Mouse (Mus musculus): ENCODE measurements around the gene Nat8f4.
"Not testable (repeated sequence)": the region's sequence is repeated elsewhere in the genome, so short reads cannot be mapped to it uniquely, and the experiment has no call there.

Gene Nat8f4

DNA sequence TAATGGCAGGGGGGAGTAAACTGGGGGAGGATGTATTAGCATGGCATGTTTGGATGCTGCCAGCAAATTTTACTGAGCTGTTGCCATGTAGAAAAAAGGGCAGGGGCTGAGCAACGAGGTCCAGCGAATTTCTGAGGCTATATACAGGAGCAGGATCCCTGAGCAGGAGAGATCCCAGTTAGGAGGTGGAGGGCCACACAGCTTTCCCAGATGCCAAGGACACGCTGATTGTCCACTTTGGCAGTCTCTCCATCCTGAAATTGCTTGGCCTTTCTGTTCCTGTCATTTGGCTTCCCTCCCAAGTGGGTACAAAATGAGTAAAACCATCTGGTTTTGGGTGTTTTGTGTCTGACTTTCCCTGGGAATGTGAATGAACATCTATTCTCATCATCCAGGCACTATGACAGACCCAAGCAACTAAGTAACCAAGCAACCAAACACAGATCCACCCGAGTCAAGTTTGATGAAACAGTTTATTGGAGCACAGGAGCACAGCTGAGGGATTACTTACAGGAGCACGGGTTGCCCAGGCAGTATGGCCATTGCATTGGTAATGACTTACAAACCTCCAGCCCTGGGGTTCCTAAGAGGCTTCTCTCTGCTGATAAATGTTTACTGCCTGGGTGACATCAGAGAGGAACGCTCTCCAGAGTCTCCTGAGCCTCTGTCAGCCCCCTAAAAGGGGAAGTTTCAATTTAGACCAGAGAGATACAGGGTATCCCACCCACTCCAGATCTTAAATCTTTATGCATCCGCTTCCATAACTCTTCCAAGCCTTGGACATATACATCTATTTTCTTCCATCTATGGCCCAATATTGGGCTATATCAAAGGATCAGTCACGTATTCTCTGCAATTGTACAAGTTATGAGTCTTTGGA lies 5.8 kb downstream of the Nat8f4 start:
- DNase-seq (ENCODE audit: low spot score in 2 of 2): not testable (repeated sequence)

DNA sequence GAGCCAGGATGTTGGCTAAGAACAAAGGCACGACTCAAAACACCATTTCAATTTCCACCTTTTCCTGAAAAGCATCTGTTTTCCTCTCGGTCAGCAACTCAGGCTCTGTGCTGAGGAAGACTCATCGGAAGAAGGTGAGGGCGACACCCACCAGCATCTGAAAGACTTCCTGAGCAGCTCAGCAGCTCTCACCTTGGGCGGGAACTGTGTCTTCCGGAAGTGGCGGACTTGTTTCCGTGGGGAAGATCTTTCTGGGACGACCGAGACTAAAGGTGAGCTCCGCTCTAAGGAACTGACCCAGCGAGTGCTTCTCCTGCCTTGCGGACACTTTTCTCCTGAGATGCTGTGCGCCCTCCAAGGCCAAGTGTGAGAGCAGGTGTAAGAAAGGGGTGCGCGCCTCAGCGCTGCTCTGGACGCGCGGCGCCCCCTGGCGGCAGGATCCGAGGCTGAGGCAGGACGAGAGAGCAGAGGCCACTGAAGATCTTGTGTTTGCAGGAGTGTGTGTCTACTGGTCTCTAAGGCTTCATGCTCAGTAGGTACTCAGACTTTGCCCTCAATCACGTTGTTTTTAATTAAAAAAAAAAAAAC lies 9.5 kb downstream of the Nat8f4 start:
- DNase-seq (ENCODE audit: low spot score in 2 of 2): not testable (repeated sequence)

DNA sequence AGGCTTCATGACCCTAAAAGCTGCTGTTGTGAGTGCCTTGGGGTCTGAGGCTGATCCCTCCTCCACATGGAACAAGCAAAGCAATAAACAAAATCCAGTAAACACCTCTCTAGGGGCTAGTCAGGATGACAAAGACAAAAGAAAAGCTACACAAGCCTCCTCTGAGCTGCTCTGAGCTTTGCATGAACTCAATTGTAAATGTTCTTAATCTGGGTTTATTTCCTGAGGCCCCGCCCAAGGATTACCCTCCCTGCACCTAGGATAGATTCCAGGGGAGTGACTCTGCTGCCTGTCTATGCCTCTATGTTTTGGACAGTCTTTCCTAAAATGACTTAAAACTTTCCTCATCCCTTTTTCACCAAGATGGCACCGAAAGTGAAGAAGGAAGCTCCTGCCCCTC lies 15.7 kb downstream of the Nat8f4 start:
- no peak for DNase-seq (ENCODE audit: low spot score in 2 of 2)

DNA sequence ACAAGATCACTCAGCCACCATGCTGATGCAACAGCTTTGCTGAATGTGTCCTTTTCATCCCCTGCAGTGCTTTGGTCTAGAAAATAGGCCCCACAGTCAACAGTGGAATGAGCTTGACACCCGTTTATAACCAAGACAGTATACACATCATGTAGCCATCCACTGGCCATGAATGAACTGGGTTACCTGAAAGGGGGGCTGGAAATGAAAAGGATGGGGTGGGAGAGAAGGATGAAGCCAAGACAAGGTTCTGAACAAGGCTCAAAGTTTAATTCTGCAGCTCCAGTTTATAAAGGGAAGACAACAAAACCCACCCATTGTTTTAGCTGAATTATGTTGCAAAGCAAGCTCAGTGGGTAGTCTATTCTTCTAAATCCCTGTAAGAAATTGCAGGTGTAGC lies 20.4 kb downstream of the Nat8f4 start:
- DNase-seq (ENCODE audit: low spot score in 2 of 2): no peak

DNA sequence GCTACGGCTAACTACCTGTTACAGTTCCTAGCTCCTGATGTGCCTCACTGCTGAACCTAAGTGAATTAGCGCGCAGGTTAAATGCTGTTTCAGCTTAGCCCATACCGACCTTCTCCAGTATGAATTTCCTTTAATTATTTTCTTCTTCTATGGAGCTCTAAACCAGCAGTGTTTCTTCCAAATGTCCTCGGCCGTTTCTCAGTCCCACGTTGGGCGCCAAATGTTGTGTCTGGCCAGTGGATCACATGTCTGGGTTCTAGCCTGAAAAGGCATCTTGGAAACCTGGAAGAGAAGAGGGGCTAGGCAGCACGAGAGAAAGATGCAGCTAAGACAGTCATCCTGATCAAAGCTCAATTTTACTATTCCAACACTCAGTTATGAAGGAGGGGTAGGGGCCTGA lies 21.4 kb downstream of the Nat8f4 start:
- not testable (repeated sequence) for DNase-seq (ENCODE audit: low spot score in 2 of 2)

DNA sequence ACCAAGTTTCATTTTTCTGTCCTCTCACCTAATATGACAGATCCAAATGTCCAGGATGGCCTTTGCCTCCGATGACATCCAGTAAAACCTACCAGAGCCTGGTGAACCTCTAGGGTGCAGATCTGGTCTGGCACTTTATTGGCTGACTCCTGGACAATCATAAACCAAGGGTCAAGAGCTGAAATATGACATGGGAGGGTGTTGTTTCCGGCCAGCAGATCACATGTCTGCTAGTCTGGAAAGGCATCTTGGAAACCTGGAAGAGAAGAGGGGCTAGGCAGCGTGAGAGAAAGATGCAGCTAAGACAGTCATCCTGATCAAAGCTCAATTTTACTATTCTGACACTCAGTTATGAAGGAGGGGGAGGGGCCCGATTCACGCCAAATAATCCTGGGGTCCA lies 35.7 kb downstream of the Nat8f4 start, which contains the start of gene Nat8f2:
Gene Nat8f2, minus strand, starts transcription at position 153 of the 400 bp plus-strand sequence.
- not testable (repeated sequence) for DNase-seq (ENCODE audit: low spot score in 2 of 2)

DNA sequence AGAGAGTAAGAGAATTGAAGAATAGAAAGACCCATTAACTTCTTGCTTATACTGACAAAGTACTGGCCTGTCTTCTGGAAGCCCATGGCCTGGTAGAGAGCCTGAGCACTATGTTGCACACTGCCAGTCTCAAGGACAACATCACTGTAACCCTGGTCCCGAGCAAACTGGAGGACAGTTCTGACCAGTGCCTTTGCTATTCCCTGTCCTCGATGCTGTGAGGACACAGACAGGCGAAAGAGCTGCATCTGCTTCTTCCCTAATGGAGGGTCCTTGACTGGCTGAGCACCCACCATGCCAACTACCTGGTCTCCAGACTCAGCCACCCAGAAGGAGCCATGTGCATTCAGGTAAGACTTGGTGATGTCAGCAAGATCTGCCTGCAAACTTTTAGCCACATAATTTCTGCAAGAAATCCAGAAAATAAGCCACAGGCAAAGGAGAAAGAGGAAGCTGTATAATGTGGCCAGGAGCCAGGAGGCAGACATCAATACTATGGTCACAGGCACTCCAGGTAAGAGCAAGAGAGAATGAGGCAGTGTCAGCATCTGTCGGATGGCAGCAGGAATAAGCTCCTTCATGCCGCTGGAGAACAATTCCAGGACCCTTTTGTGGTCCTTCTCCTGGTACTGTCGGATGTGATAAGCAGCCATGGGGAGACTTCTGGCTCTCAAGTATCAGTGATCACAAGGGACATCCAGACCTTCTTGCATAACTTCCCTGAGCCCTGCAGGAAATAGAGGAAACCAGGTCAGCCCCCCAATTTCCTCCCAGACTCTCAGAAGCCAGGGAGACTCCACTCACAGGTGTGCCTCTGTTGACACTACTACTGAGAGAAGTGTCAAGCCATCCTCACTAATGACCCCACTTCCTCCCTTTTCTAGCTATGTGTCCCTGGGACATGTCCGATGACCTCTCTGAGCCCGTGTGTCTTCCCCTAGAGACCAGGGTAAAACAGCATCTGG lies 36.7 kb downstream of the Nat8f4 start:
- no peak for DNase-seq (ENCODE audit: low spot score in 2 of 2)

DNA sequence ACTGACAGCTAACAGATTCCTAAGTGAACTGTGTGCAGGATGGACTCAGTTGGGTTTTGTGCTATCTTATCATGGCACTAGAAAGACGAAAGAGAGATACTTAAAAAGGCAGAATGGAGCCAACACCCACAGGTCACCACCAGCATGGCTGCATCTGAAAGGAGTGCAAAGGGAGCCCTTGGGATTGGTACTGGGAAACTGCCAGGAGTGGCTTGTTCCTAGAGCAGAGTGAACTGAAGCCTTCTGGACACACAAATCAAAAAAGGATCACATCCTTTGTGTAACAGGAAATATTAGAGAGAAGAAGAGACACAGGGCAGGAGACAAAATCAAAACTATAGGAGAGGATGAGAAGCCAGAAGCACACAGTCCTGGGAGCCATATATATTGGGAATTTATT lies 37.7 kb downstream of the Nat8f4 start:
- DNase-seq (ENCODE audit: low spot score in 2 of 2): not testable (repeated sequence)

DNA sequence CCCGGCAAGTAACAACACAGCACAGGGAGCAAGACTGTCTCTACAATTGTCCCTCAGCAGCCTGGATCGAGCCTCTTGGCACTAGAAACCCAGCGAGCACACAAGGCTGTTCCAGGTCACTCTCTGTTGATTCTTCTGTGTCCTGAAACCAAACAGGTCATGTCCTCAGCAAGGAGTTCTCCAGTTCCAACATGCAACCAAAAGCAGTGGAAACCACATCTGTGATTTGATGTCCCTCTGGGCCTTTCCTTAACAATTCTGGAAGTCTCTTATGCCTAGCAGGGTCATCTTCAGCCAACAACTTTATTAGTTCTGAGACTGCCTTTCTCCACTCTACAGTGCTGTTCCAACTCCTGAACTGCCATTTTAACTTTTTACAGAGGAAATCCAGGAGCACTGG lies 38.5 kb downstream of the Nat8f4 start:
- not testable (repeated sequence) for DNase-seq (ENCODE audit: low spot score in 2 of 2)

DNA sequence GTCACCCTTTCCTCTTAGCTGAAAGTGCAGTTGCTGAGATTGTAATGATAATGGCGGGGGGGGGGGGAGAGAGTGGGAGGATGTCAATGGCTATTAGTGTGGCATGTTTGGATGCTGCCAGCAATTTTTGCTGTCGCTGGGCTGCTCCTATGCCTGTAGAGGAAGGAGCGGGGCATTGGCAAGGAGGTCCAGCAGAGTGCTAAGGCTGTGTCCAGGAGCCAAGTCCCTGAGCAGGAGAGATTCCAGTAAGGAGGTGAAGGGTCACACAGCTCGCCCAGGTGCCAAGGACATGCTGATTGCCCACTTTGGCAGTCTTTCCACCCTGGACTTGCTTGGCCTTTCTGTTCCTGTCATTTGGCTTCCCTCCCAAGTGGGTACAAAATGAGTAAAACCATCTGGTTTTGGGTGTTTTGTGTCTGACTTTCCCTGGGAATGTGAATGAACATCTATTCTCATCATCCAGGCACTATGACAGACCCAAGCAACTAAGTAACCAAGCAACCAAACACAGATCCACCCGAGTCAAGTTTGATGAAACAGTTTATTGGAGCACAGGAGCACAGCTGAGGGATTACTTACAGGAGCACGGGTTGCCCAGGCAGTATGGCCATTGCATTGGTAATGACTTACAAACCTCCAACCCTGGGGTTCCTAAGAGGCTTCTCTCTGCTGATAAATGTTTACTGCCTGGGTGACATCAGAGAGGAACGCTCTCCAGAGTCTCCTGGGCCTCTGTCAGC lies 39.6 kb downstream of the Nat8f4 start:
- not testable (repeated sequence) for DNase-seq (ENCODE audit: low spot score in 2 of 2)

DNA sequence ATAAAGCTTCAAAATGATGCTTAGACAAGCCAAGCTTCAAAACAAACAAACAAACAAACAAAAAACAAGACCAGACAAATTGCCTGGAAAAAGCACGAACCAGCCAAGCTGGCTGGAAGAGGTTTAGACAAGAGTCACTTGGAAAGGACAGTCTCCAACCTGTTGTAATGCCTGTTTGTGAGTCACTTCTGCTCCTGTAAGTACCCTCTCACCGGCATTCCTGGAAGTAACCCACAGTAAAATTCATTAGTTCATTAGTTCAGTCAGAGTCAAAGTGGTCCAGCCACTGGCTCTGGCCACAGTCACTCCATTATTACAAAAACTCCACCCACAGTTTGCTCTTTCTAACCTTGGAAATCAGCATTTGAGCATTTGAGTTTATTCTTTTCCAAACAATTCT lies 40.8 kb downstream of the Nat8f4 start:
- DNase-seq (ENCODE audit: low spot score in 2 of 2): no peak

DNA sequence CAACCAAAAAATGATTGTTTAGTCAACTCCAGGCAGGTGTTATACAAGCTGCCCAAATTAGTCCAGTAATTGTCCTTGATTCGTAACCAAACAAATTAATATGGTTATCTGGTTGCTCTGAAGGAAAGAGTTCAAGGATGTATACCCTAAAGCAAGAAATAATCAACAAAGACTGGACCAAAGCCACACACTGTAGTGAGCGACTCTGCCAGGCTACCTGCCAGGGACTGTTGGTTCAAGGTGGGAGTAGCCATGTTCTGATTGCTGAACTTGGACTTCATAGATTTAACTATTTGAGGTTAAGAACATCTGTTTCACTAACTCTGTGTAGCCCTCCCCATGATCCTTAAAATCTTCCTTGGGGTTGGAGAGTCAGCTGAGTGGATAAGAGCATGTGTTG lies 41.5 kb downstream of the Nat8f4 start:
- no peak for DNase-seq (ENCODE audit: low spot score in 2 of 2)

DNA sequence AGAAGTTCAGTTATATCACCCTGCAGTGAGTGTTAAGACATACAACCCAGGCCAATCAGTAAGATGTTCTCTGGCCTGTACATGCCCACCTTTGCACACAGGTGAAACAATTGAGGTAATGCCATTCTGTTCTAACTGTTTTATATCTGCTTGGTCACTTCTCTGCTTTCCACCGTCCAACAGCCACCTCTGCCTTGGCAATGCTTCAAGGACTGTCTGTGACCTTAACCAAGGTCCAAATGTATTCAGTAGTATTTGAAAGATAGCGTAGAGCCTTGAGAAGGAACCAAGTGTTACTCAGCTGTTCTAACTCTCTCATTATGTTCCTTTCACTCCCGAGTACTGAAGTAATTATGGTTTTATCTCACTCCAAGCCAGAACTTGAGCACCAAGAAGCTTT lies 42.1 kb downstream of the Nat8f4 start:
- no peak for DNase-seq (ENCODE audit: low spot score in 2 of 2)

DNA sequence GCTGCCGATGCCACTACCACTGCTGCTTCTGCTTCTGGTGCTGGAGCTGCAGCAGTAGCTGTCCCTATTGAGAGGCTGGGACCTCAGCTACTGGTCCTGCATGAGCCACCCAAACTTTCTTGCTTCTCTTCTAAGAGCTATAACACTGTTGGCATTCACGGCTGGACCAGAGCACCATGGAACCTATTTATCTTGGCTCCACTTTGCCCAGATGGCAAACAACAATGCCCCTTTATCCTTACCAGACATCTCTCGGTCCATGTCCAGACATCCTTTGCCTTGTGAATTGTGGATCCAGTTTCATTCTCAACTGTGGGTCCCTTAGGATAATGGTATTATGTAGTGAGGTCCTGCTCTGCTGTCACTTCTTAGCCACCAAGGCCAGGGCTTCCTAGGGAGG lies 43.4 kb downstream of the Nat8f4 start:
- no peak for DNase-seq (ENCODE audit: low spot score in 2 of 2)

DNA sequence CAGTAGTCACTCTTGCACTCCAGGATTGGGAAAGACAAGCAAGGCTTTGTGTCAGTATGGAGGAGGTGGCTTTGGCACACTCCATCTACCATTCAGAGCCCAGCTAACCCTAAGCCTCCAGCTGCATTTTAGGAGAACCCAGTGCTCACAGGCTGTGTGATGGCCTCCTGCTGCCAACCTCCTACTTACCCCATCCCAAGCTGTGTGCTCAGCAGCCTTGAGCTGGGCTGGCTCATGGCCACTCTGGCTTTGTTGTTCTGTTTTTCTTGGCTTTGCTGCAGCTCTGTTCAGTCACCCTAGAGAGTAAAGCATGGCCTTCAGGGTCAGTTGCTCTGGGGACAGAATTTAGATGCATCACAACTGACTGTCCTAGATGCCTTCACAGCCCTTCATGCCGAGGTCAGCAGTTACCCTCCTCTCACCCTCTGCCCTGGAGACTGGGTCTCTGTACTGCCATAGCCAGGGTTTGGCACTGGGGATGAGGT lies 48.4 kb downstream of the Nat8f4 start:
- no peak for DNase-seq (ENCODE audit: low spot score in 2 of 2)

DNA sequence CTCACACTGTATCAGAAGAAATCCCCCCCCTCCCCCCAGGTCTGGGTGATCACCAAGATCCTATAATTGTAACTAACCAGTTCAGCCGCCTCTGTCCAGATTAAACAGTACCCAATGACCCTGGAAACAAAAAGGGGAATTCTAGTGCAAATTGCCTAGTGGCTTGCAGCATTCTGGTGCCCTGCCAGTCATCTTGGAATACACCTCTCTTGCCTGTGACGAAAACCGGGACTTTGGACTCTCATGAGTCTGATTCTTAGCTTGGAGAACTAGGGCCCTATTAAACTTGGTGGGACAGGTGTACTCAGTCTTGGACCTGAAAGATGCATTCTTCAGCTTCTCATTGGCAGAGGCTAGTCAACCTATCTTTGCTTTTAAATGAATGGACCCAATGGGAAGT lies 51.2 kb downstream of the Nat8f4 start:
- no peak for DNase-seq (ENCODE audit: low spot score in 2 of 2)

DNA sequence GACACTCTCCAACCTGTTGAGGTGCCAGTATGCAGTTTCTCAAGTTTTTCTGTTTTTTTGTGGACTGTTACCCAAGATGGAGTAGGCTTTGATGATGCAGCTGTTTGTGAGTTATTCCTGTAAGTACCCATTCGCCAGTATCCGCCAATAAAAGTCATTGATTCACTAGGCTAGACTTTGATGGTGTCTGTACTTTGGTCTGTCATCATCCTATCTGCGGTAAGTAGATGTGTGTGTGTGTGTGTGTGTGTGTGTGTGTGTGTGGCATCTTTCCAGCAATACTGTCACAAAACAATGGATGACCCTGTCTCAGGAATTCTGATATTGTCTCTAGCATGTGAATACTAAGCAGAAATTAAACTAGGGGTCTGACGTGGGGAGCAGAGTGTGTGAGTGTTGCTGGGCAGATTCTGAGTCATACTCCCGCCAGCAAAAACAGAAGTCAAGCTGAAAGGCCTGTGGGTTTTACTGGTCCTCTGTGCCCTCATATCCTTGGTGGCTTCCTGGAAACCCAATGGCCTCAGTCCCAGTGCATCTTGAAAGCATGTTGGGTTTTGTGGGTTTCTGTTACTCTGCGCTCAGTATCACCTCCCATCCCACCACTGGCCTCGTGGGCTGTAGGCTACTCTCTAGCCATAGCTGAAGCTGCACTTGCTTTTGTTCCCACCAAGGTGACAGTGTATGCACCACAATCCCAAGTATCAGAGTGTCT lies 53.5 kb downstream of the Nat8f4 start:
- no peak for DNase-seq (ENCODE audit: low spot score in 2 of 2)

DNA sequence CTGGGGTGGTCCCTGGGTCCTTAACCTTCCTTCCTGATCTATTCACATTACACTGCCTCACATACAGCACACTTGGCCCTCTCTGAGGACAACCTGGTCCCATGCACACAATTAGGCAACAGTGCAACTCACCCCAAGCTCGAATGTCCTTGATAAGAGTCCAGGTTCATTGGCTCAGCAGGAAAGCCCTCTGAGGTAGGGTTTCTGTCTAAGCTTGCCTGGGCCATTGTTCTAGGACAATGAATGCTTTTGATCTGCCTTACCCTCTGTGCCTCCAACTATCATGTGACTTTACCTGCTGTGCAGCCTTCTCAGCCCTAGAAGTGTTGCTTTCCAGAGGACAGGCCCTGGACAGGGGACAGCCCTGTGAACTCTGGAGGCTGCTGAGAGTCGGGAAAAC lies 55.4 kb downstream of the Nat8f4 start:
- no peak for DNase-seq (ENCODE audit: low spot score in 2 of 2)

Data from thymus, postnatal 10 days (tissue).